Mouse (Mus musculus) hindbrain, embryonic 13.5 days (tissue): ENCODE measurements around the gene Csnk2b. TPM values are rescaled to one million over a fixed set of nuclear protein-coding genes. Genes with fewer than 3 reads are reported as not detected.
A peak's percentile ranks its signal among the peaks of the same experiment; 100 is the strongest.

Experiments used
- ATAC-seq: fragments of 200-750 bp; cut with Nextera tagmentation; 2 replicates; pipeline ENCODE4 v1.8.0; 2017; ENCODE audit warnings: moderate TSS enrichment; ENCODE audit not compliant: low FRiP score
- H3K27ac ChIP-seq: fragments of 300-500 bp; sonication (generic); 2 replicates; pipeline ENCODE4 v1.5.1; 2015; ENCODE audit warnings: inconsistent platforms, mild to moderate bottlenecking, moderate library complexity
- H3K27me3 ChIP-seq: fragments of 300-500 bp; sonication (generic); 2 replicates; pipeline ENCODE4 v1.6.1; 2015; ENCODE audit warnings: mild to moderate bottlenecking, inconsistent platforms
- H3K36me3 ChIP-seq: fragments of 300-500 bp; sonication (generic); 2 replicates; pipeline ENCODE4 v1.6.1; 2015; ENCODE audit warnings: mild to moderate bottlenecking, inconsistent platforms
- H3K4me1 ChIP-seq: fragments of 300-500 bp; sonication (generic); replicated peaks from 2 replicates; pipeline ENCODE4 v1.6.1; 2015; ENCODE audit warnings: inconsistent platforms
- H3K4me2 ChIP-seq: fragments of 300-500 bp; sonication (generic); 2 replicates; pipeline ENCODE4 v1.6.1; 2015; ENCODE audit warnings: inconsistent platforms, mild to moderate bottlenecking, moderate library complexity
- H3K4me3 ChIP-seq: fragments of 300-500 bp; sonication (generic); 2 replicates; pipeline ENCODE4 v1.5.1; 2015; ENCODE audit warnings: mild to moderate bottlenecking, inconsistent platforms
- H3K9ac ChIP-seq: fragments of 300-500 bp; sonication (generic); 2 replicates; pipeline ENCODE4 v1.6.1; 2015; ENCODE audit warnings: mild to moderate bottlenecking, inconsistent platforms
- H3K9me3 ChIP-seq: fragments of 300-500 bp; sonication (generic); 2 replicates; pipeline ENCODE4 v1.6.1; 2016; ENCODE audit warnings: inconsistent platforms
- WGBS: fragments of 180-500 bp; shearing (Covaris S2); methylation state at CpG from one replicate; pipeline ENCODE4 v1.1.7; 2015; 5-methylcytosine and 5-hydroxymethylcytosine counted together
- polyA plus RNA-seq: library from polyadenylated mRNA; unstranded; fragments of >200 nt; fragmentation: Nextera tagmentation; extraction: Ambion mirVana; gene quantifications from 2 replicates; pipeline ENCODE4 v1.2.1, GENCODE M21; 2015

The Csnk2b gene
- polyA plus RNA-seq: 317 and 322 TPM in 2 replicates

GRCm38 (mm10) chr17:35121871-35122303 is at the start of gene Csnk2b:
Gene Csnk2b (minus strand): TSS chr17:35122053.
- peaks cover 38% of the 10 kb centered on the region for H3K4me1 ChIP-seq
- peak within 1 kb of the TSS; percentile 97 for H3K9ac ChIP-seq
- peak within 1 kb of the TSS; percentile 93 for H3K4me3 ChIP-seq
- H3K9me3 ChIP-seq: no peaks in the 10 kb centered on the region
- peak within 1 kb of the TSS; percentile 94 for H3K27ac ChIP-seq
- under 1% methylated on average over 19 of the region's 19 CpGs for WGBS
- peaks cover 41% of the 10 kb centered on the region for H3K36me3 ChIP-seq
- H3K27me3 ChIP-seq: no peaks in the 10 kb centered on the region
- ATAC-seq: peak; percentile 63
- peak within 1 kb of the TSS; percentile 91 for H3K4me2 ChIP-seq

- Histone ChIP-seq H3K4me1 (peaks cover 14% of the 10 kb centered on the region), H3K9me3 (no peaks in the 10 kb centered on the region), H3K9ac (no peak overlapping the region), H3K27ac (peak overlapping the region; percentile 48; the same call in 1 of the 2 replicates), H3K36me3 (no peaks in the 10 kb centered on the region), H3K4me3 (no peak overlapping the region), H3K27me3 (no peaks in the 10 kb centered on the region), H3K4me2 (no peak overlapping the region)
- no peak for ATAC-seq
- 23% methylated on average over 4 of the region's 4 CpGs for WGBS
Measured at GRCm38 (mm10) chr17:35168541-35169207, 46.8 kb upstream of the Csnk2b start.

GRCm38 (mm10) chr17:35167794-35168193 is 45.9 kb upstream of the Csnk2b start:
- no peaks in the 10 kb centered on the region for H3K9me3 ChIP-seq
- no peaks in the 10 kb centered on the region for H3K27me3 ChIP-seq
- H3K9ac ChIP-seq: no peak overlapping the region; the same call in 1 of the 2 replicates
- peaks cover 23% of the 10 kb centered on the region for H3K4me1 ChIP-seq
- no peak overlapping the region for H3K4me2 ChIP-seq
- H3K4me3 ChIP-seq: no peak overlapping the region
- no peak overlapping the region for H3K27ac ChIP-seq
- no peak for ATAC-seq
- H3K36me3 ChIP-seq: no peaks in the 10 kb centered on the region
- WGBS: 90% methylated on average over 7 of the region's 7 CpGs

GRCm38 (mm10) chr17:35166352-35167035 is 44.6 kb upstream of the Csnk2b start:
- Histone ChIP-seq H3K4me2 (peak overlapping the region; percentile 65), H3K27ac (peak overlapping the region; percentile 98), H3K36me3 (peaks cover 7% of the 10 kb centered on the region), H3K4me1 (peaks cover 36% of the 10 kb centered on the region), H3K9ac (peak overlapping the region; percentile 68), H3K4me3 (peak overlapping the region; percentile 100), H3K9me3 (no peaks in the 10 kb centered on the region), H3K27me3 (no peaks in the 10 kb centered on the region)
- WGBS: 68% methylated on average over 8 of the region's 8 CpGs
- no peak for ATAC-seq

- Histone ChIP-seq H3K27ac (peak overlapping the region; percentile 98), H3K9me3 (no peaks in the 10 kb centered on the region), H3K4me2 (peak overlapping the region; percentile 65), H3K27me3 (no peaks in the 10 kb centered on the region), H3K4me1 (peaks cover 43% of the 10 kb centered on the region), H3K4me3 (peak overlapping the region; percentile 100), H3K36me3 (peaks cover 16% of the 10 kb centered on the region), H3K9ac (peak overlapping the region; percentile 68)
- 23% methylated on average over 12 of the region's 12 CpGs for WGBS
- ATAC-seq: no peak; the same call in 1 of the 2 replicates
Measured at GRCm38 (mm10) chr17:35165451-35166155, 43.8 kb upstream of the Csnk2b start.

- Histone ChIP-seq H3K4me3 (peak within 1 kb of the TSS; percentile 100), H3K36me3 (peaks cover 24% of the 10 kb centered on the region), H3K27ac (peak within 1 kb of the TSS; percentile 98), H3K9me3 (no peaks in the 10 kb centered on the region), H3K4me1 (peaks cover 43% of the 10 kb centered on the region), H3K9ac (peak within 1 kb of the TSS; percentile 100), H3K4me2 (peak within 1 kb of the TSS; percentile 86), H3K27me3 (no peaks in the 10 kb centered on the region)
- peak; percentile 95 for ATAC-seq
- under 1% methylated on average over 46 of the region's 89 CpGs for WGBS
Measured at GRCm38 (mm10) chr17:35164568-35165450, 43.0 kb upstream of the Csnk2b start, which contains the start of gene Prrc2a. Gene Prrc2a (minus strand): TSS chr17:35164897.

- Histone ChIP-seq H3K4me3 (peak overlapping the region; percentile 100), H3K27ac (peak overlapping the region; percentile 98), H3K9me3 (no peaks in the 10 kb centered on the region), H3K27me3 (no peaks in the 10 kb centered on the region), H3K9ac (peak overlapping the region; percentile 100), H3K36me3 (peaks cover 30% of the 10 kb centered on the region), H3K4me2 (peak overlapping the region; percentile 86), H3K4me1 (peaks cover 43% of the 10 kb centered on the region)
- ATAC-seq: no peak
- 0% methylated on average over 28 of the region's 28 CpGs for WGBS
Measured at GRCm38 (mm10) chr17:35164218-35164567, 42.3 kb upstream of the Csnk2b start.

- H3K4me1 ChIP-seq: peaks cover 43% of the 10 kb centered on the region
- H3K27me3 ChIP-seq: no peaks in the 10 kb centered on the region
- H3K27ac ChIP-seq: peak overlapping the region; percentile 98
- 19% methylated on average over 8 of the region's 8 CpGs for WGBS
- H3K4me3 ChIP-seq: peak overlapping the region; percentile 100
- H3K9ac ChIP-seq: peak overlapping the region; percentile 100
- H3K4me2 ChIP-seq: peak overlapping the region; percentile 86
- no peaks in the 10 kb centered on the region for H3K9me3 ChIP-seq
- ATAC-seq: no peak
- H3K36me3 ChIP-seq: peaks cover 37% of the 10 kb centered on the region
Measured at GRCm38 (mm10) chr17:35163326-35164081, 41.7 kb upstream of the Csnk2b start.

GRCm38 (mm10) chr17:35162730-35163129 is 40.9 kb upstream of the Csnk2b start:
- peaks cover 44% of the 10 kb centered on the region for H3K36me3 ChIP-seq
- no peaks in the 10 kb centered on the region for H3K27me3 ChIP-seq
- 61% methylated on average over 12 of the region's 12 CpGs for WGBS
- peak overlapping the region; percentile 86 for H3K4me2 ChIP-seq
- H3K27ac ChIP-seq: 0 out of 2 replicates have a peak overlapping the region, but pooled peaks have one; percentile 46
- H3K4me3 ChIP-seq: peak overlapping the region; percentile 100
- H3K9me3 ChIP-seq: no peaks in the 10 kb centered on the region
- peaks cover 43% of the 10 kb centered on the region for H3K4me1 ChIP-seq
- peak overlapping the region; percentile 100 for H3K9ac ChIP-seq
- ATAC-seq: no peak

GRCm38 (mm10) chr17:35162121-35162520 is 40.3 kb upstream of the Csnk2b start:
- no peak for ATAC-seq
- H3K27ac ChIP-seq: no peak overlapping the region; the same call in 1 of the 2 replicates
- H3K4me2 ChIP-seq: peak overlapping the region; percentile 86
- peak overlapping the region; percentile 100 for H3K4me3 ChIP-seq
- H3K36me3 ChIP-seq: peaks cover 51% of the 10 kb centered on the region
- H3K9ac ChIP-seq: peak overlapping the region; percentile 100
- H3K4me1 ChIP-seq: peaks cover 43% of the 10 kb centered on the region
- WGBS: 80% methylated on average over 14 of the region's 14 CpGs
- H3K9me3 ChIP-seq: no peaks in the 10 kb centered on the region
- no peaks in the 10 kb centered on the region for H3K27me3 ChIP-seq

- Histone ChIP-seq H3K4me2 (no peak overlapping the region), H3K4me3 (no peak overlapping the region), H3K9me3 (no peaks in the 10 kb centered on the region), H3K36me3 (peaks cover 58% of the 10 kb centered on the region), H3K27ac (no peak overlapping the region), H3K27me3 (no peaks in the 10 kb centered on the region), H3K9ac (peak overlapping the region; percentile 100; the same call in 1 of the 2 replicates), H3K4me1 (peaks cover 37% of the 10 kb centered on the region)
- no peak for ATAC-seq
- 86% methylated on average over 11 of the region's 11 CpGs for WGBS
Measured at GRCm38 (mm10) chr17:35161421-35161820, 39.6 kb upstream of the Csnk2b start.
